Mouse (Mus musculus): ENCODE results near the gene Slc12a8. TPM values are rescaled to one million over a fixed set of nuclear protein-coding genes. Genes with fewer than 3 reads are reported as not detected.

The Slc12a8 gene
- polyA plus RNA-seq, 2 experiments, result 0.94 to 0.97 TPM

DNA sequence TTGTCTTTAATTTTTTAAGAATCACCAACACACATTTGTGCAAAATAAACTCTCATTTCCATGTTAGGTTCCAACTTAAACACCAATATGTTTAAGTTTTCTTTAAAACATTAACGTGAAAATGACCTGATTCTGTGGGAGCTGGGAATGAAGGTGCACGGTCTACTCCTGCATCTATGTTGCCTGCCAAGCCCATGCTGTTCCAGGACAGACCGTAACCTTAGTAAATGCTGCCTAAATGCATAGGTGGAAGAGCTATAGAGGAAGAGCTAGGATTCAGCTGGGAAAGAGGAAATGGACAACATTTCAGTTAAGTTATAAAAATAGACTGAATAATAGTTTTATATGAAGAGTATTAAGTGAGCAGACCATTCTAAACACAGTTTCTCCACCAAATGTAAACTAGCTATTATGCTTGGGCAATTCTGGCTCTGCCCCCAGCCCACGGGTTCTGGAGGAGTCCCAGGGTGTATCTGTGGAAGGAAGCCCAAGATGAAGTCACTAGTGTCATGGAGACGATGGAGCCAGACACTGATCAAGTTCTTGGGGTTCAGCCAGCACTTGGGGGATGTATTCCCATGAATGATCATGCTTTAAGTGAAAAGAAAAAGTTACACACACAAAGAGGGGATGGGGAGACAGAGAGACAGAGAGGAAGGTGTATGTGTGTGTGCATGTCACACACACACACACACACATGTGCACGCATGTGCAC, 95.1 kb downstream of the Slc12a8 start:
- Histone ChIP-seq H3K9ac (ENCODE audit: low read depth, low read length, severe bottlenecking) (no peak overlapping the region), H3K4me2 (replicated peaks; ENCODE audit: low read depth, low read length, severe bottlenecking) (no peak overlapping the region), H3K9me3 (ENCODE audit: control insufficient read depth, low read length) (no peaks in the 10 kb centered on the region), H3K36me3 (ENCODE audit: control insufficient read depth, insufficient read depth, low read length) (no peaks in the 10 kb centered on the region), H3K4me3 (replicated peaks; ENCODE audit: low read length) (no peak overlapping the region), H3K27ac (replicated peaks; ENCODE audit: low read depth, low read length) (no peak overlapping the region), H3K27me3 (ENCODE audit: control insufficient read depth, insufficient read depth, low read length) (no peaks in the 10 kb centered on the region), H3K4me1 (ENCODE audit: control insufficient read depth, insufficient read depth, low read length) (no peaks in the 10 kb centered on the region)
- no peak for TF ChIP-seq POLR2A (IDR thresholded peaks at IDR 0.05; ENCODE audit: borderline replicate concordance, extremely low read depth, insufficient read depth, insufficient read length)
- 75% methylated on average over 6 of the region's 6 CpGs for WGBS
- DNase-seq (ENCODE audit: low spot score) (peak; percentile 48), ATAC-seq (ENCODE audit: low FRiP score, low read depth) (no peak)

DNA sequence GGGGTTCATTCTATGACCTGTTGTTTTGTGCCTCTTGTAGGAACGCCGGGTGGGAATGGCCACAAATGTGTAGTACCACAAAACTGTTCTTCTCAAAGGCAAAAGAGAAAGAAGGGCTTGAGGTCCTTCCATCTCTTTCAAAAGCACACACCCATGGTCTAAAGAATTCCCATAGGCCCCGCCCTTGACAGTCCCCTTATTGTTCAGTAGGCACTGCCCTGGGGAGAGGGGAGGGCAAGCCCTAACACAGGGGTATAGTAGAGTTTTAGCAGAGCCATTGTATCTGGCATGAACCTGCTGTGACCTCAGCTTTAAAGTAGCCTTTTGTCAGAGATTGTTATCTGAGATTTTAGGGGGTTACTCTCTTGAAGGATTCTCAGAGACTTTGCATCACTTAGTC, 98.9 kb downstream of the Slc12a8 start:
- Histone ChIP-seq H3K4me3 (replicated peaks; ENCODE audit: low read length) (no peak overlapping the region), H3K9ac (ENCODE audit: low read depth, low read length, severe bottlenecking) (no peak overlapping the region), H3K9me3 (ENCODE audit: control insufficient read depth, low read length) (no peaks in the 10 kb centered on the region), H3K4me1 (ENCODE audit: control insufficient read depth, insufficient read depth, low read length) (no peaks in the 10 kb centered on the region), H3K27ac (replicated peaks; ENCODE audit: low read depth, low read length) (no peak overlapping the region), H3K27me3 (ENCODE audit: control insufficient read depth, insufficient read depth, low read length) (no peaks in the 10 kb centered on the region), H3K4me2 (replicated peaks; ENCODE audit: low read depth, low read length, severe bottlenecking) (no peak overlapping the region), H3K36me3 (ENCODE audit: control insufficient read depth, insufficient read depth, low read length) (no peaks in the 10 kb centered on the region)
- TF ChIP-seq POLR2A (IDR thresholded peaks at IDR 0.05; ENCODE audit: borderline replicate concordance, extremely low read depth, insufficient read depth, insufficient read length), result no peak
- 81% methylated on average over 3 of the region's 3 CpGs for WGBS
- DNase-seq (ENCODE audit: low spot score) (no peak), ATAC-seq (ENCODE audit: low FRiP score, low read depth) (no peak)

DNA sequence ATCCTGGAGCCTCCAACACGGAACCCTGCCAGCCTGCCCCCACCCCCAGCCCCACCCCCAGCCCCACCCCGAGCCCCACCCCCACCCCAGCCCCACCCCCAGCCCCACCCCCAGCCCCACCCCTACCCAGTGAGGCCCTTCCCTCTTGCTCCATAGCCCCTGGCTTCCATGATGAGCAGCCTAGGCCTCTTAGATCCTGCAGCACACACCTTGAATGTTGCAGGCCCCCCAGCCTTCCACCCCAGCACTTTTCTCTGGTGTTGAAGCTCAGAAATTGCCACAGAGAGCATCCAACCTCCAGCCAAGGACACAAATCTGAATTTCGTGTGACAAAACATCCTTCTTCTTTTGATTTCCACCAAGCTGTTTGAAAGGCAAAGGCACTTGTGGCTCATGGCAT, 104.7 kb downstream of the Slc12a8 start:
- no peak overlapping the region for H3K4me2 ChIP-seq (replicated peaks; ENCODE audit: low read depth, low read length, severe bottlenecking)
- H3K27me3 ChIP-seq (ENCODE audit: control insufficient read depth, insufficient read depth, low read length), result no peaks in the 10 kb centered on the region
- no peak overlapping the region for H3K9ac ChIP-seq (ENCODE audit: low read depth, low read length, severe bottlenecking)
- no peak overlapping the region for H3K4me3 ChIP-seq (replicated peaks; ENCODE audit: low read length)
- no peaks in the 10 kb centered on the region for H3K9me3 ChIP-seq (ENCODE audit: control insufficient read depth, low read length)
- no peak for ATAC-seq (ENCODE audit: low FRiP score, low read depth)
- H3K36me3 ChIP-seq (ENCODE audit: control insufficient read depth, insufficient read depth, low read length), result no peaks in the 10 kb centered on the region
- H3K4me1 ChIP-seq (ENCODE audit: control insufficient read depth, insufficient read depth, low read length), result no peaks in the 10 kb centered on the region
- WGBS, result 55% methylated on average over 2 of the region's 3 CpGs
- no peak for TF ChIP-seq POLR2A (IDR thresholded peaks at IDR 0.05; ENCODE audit: borderline replicate concordance, extremely low read depth, insufficient read depth, insufficient read length)
- DNase-seq (ENCODE audit: low spot score), result no peak
- H3K27ac ChIP-seq (replicated peaks; ENCODE audit: low read depth, low read length), result no peak overlapping the region

DNA sequence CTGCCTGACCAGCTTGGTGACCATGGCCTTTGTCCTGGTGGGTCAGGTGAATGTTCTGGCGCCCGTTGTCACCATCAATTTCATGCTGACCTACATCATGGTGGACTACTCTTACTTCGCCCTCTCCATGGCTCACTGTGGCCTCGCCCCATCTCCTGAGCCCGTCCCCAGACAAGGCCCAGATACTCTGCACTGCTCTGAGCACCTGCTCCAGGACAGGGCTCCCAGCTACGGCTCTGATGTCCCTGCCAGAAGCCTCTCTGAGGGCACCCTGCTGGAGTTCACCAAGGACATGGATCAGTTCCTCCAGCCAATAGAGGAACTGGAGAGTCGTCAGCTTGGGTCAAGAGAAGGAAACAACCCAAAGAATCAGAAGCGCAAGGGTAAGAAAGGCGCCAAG, 107.5 kb downstream of the Slc12a8 start:
- TF ChIP-seq POLR2A (IDR thresholded peaks at IDR 0.05; ENCODE audit: borderline replicate concordance, extremely low read depth, insufficient read depth, insufficient read length), result no peak
- no peak overlapping the region for H3K27ac ChIP-seq (replicated peaks; ENCODE audit: low read depth, low read length)
- no peaks in the 10 kb centered on the region for H3K36me3 ChIP-seq (ENCODE audit: control insufficient read depth, insufficient read depth, low read length)
- no peaks in the 10 kb centered on the region for H3K4me1 ChIP-seq (ENCODE audit: control insufficient read depth, insufficient read depth, low read length)
- no peaks in the 10 kb centered on the region for H3K27me3 ChIP-seq (ENCODE audit: control insufficient read depth, insufficient read depth, low read length)
- DNase-seq (ENCODE audit: low spot score) (no peak), ATAC-seq (ENCODE audit: low FRiP score, low read depth) (no peak)
- no peaks in the 10 kb centered on the region for H3K9me3 ChIP-seq (ENCODE audit: control insufficient read depth, low read length)
- no peak overlapping the region for H3K9ac ChIP-seq (ENCODE audit: low read depth, low read length, severe bottlenecking)
- H3K4me2 ChIP-seq (replicated peaks; ENCODE audit: low read depth, low read length, severe bottlenecking), result no peak overlapping the region
- 95% methylated on average over 9 of the region's 9 CpGs for WGBS
- H3K4me3 ChIP-seq (replicated peaks; ENCODE audit: low read length), result no peak overlapping the region

DNA sequence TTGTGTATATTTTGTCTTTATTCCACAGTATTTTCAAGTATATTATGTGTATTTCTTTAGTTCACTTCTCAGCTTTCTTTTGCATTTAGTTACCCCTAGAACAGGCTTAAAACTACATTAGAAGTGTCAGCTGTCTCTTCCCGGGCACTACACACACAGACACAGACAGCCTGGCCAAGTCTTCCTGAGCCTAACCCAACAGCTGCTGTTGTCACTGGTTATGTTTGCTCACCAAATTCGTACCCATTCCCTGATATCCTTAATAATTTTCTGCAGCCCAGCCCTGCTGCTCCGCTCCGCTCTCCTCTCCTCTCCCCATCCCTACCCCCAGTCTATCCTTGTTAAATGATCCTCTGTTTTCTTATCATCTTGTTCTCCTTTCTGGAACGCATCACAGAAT, 112.4 kb downstream of the Slc12a8 start:
- no peak for DNase-seq (ENCODE audit: low spot score)
- Histone ChIP-seq H3K9me3 (ENCODE audit: control insufficient read depth, low read length) (no peaks in the 10 kb centered on the region), H3K9ac (ENCODE audit: low read depth, low read length, severe bottlenecking) (no peak overlapping the region), H3K4me3 (replicated peaks; ENCODE audit: low read length) (no peak overlapping the region), H3K27me3 (ENCODE audit: control insufficient read depth, insufficient read depth, low read length) (no peaks in the 10 kb centered on the region), H3K4me1 (ENCODE audit: control insufficient read depth, insufficient read depth, low read length) (no peaks in the 10 kb centered on the region), H3K36me3 (ENCODE audit: control insufficient read depth, insufficient read depth, low read length) (no peaks in the 10 kb centered on the region), H3K27ac (replicated peaks; ENCODE audit: low read depth, low read length) (no peak overlapping the region), H3K4me2 (replicated peaks; ENCODE audit: low read depth, low read length, severe bottlenecking) (no peak overlapping the region)
- 86% methylated on average over 5 of the region's 5 CpGs for WGBS
- no peak for TF ChIP-seq POLR2A (IDR thresholded peaks at IDR 0.05; ENCODE audit: borderline replicate concordance, extremely low read depth, insufficient read depth, insufficient read length)
- no peak for ATAC-seq (ENCODE audit: low FRiP score, low read depth)

Data from limb, embryonic 14.5 days (tissue).